ENCODE assay signal across 8 mouse cellular contexts in genomic region chr7:104314796-104315353, GRCm38 (mm10). TPM values are rescaled to one million over a fixed set of nuclear protein-coding genes. Genes with fewer than 3 reads are reported as not detected.
DNase-seq lines count a peak whose midpoint lies in the region; ATAC-seq and TF ChIP-seq lines count a peak whose summit lies in the region.

No protein-coding gene starts in this region.

- peak overlapping the region; percentile 100 for H3K27ac ChIP-seq in thymus, adult 2 months (ENCODE audit: control insufficient read depth, insufficient read depth, low read length)
- H3K27ac ChIP-seq in forebrain, postnatal 0 days (ENCODE audit: low read depth, low read length) = no peak overlapping the region
- H3K27ac ChIP-seq in intestine, postnatal 0 days (ENCODE audit: low read depth, low read length) = peak overlapping the region; percentile 75
- H3K27ac ChIP-seq in lung, embryonic 16.5 days (ENCODE audit: low read length) = no peak overlapping the region
- no peak overlapping the region for H3K27ac ChIP-seq in stomach, embryonic 14.5 days (ENCODE audit: low read length)

- no peak for TF ChIP-seq CTCF in thymus, adult 2 months (IDR thresholded peaks at IDR 0.05; ENCODE audit: borderline replicate concordance, control insufficient read depth, extremely low read depth, insufficient read depth, low read length, poor library complexity)
- TF ChIP-seq CTCF in forebrain, postnatal 0 days (IDR thresholded peaks at IDR 0.05; ENCODE audit: low read depth) = no peak
- TF ChIP-seq CTCF in intestine, postnatal 0 days (IDR thresholded peaks at IDR 0.05; ENCODE audit: low read depth) = no peak

- no peaks in the 10 kb centered on the region for H3K27me3 ChIP-seq in thymus, adult 2 months (ENCODE audit: control insufficient read depth, insufficient read depth, low read length)
- no peaks in the 10 kb centered on the region for H3K27me3 ChIP-seq in forebrain, postnatal 0 days (ENCODE audit: insufficient read depth, low read length)
- H3K27me3 ChIP-seq in intestine, postnatal 0 days (replicated peaks; ENCODE audit: control insufficient read depth, insufficient read depth, low read length) = no peaks in the 10 kb centered on the region
- H3K27me3 ChIP-seq in lung, embryonic 16.5 days (ENCODE audit: control insufficient read depth, insufficient read depth, low read depth, low read length) = no peaks in the 10 kb centered on the region
- H3K27me3 ChIP-seq in stomach, embryonic 14.5 days (ENCODE audit: control insufficient read depth, insufficient read depth, low read length) = no peaks in the 10 kb centered on the region

- H3K4me1 ChIP-seq in thymus, adult 2 months (replicated peaks; ENCODE audit: control insufficient read depth, insufficient read depth, low read length) = 0 out of 2 replicates have a peak, but pooled peaks cover 4% of the 10 kb centered on the region
- no peaks in the 10 kb centered on the region for H3K4me1 ChIP-seq in forebrain, postnatal 0 days (ENCODE audit: insufficient read depth)
- no peaks in the 10 kb centered on the region for H3K4me1 ChIP-seq in intestine, postnatal 0 days (replicated peaks; ENCODE audit: control insufficient read depth, insufficient read depth, low read length)
- H3K4me1 ChIP-seq in lung, embryonic 16.5 days (replicated peaks; ENCODE audit: control insufficient read depth, insufficient read depth, low read length) = no peaks in the 10 kb centered on the region
- no peaks in the 10 kb centered on the region for H3K4me1 ChIP-seq in stomach, embryonic 14.5 days (ENCODE audit: control insufficient read depth, insufficient read depth, low read length)

- ATAC-seq in forebrain, postnatal 0 days = peak; percentile 34; the same call in 1 of the 2 replicates
- ATAC-seq in intestine, postnatal 0 days = peak; percentile 85
- ATAC-seq in lung, embryonic 16.5 days (ENCODE audit: low read depth) = peak; percentile 77
- ATAC-seq in stomach, embryonic 14.5 days (ENCODE audit: insufficient number of reproducible peaks, insufficient read depth, low FRiP score, low read depth) = no peak

- no peak for TF ChIP-seq POLR2A in thymus, adult 2 months (IDR thresholded peaks at IDR 0.05; ENCODE audit: control insufficient read depth, extremely low read depth, insufficient read depth, low read length, poor library complexity)

- DNase-seq in thymus, adult 2 months = peak; percentile 11
- no peak for DNase-seq in thymus, adult 18-20 months
- DNase-seq in forebrain, postnatal 0 days = no peak
- DNase-seq in cerebellum, adult 11 months = no peak
- no peak for DNase-seq in cerebellum, adult 9-11 months

- 1% methylated on average over 15 of the region's 15 CpGs for whole genome bisulfite sequencing in thymus, adult 2 months
- 14% methylated on average over 15 of the region's 15 CpGs for WGBS in forebrain, postnatal 0 days
- WGBS in intestine, postnatal 0 days = 8% methylated on average over 15 of the region's 15 CpGs
- WGBS in lung, embryonic 16.5 days = 8% methylated on average over 15 of the region's 15 CpGs
- WGBS in stomach, embryonic 14.5 days = 11% methylated on average over 15 of the region's 15 CpGs

- H3K9ac ChIP-seq in forebrain, postnatal 0 days = no peak overlapping the region
- H3K9ac ChIP-seq in intestine, postnatal 0 days (ENCODE audit: low read depth, low read length) = peak overlapping the region; percentile 42
- H3K9ac ChIP-seq in lung, embryonic 16.5 days (ENCODE audit: low read length) = peak overlapping the region; percentile 56
- no peak overlapping the region for H3K9ac ChIP-seq in stomach, embryonic 14.5 days (replicated peaks; ENCODE audit: low read depth, low read length)

- H3K36me3 ChIP-seq in thymus, adult 2 months (ENCODE audit: control insufficient read depth, insufficient read depth, low read length) = no peaks in the 10 kb centered on the region
- no peaks in the 10 kb centered on the region for H3K36me3 ChIP-seq in forebrain, postnatal 0 days (ENCODE audit: insufficient read depth)
- no peaks in the 10 kb centered on the region for H3K36me3 ChIP-seq in intestine, postnatal 0 days (ENCODE audit: control insufficient read depth, insufficient read depth)
- H3K36me3 ChIP-seq in lung, embryonic 16.5 days (ENCODE audit: control insufficient read depth, insufficient read depth, low read length) = no peaks in the 10 kb centered on the region
- H3K36me3 ChIP-seq in stomach, embryonic 14.5 days (ENCODE audit: control insufficient read depth, insufficient read depth, low read length) = no peaks in the 10 kb centered on the region

- H3K9me3 ChIP-seq in forebrain, postnatal 0 days (ENCODE audit: low read length) = no peaks in the 10 kb centered on the region
- no peaks in the 10 kb centered on the region for H3K9me3 ChIP-seq in intestine, postnatal 0 days (ENCODE audit: control insufficient read depth)
- H3K9me3 ChIP-seq in lung, embryonic 16.5 days (ENCODE audit: control insufficient read depth, low read length) = no peaks in the 10 kb centered on the region
- no peaks in the 10 kb centered on the region for H3K9me3 ChIP-seq in stomach, embryonic 14.5 days (ENCODE audit: control insufficient read depth, low read depth, low read length)

- peak overlapping the region; percentile 98 for H3K4me3 ChIP-seq in thymus, adult 2 months (ENCODE audit: control insufficient read depth, insufficient read depth, low read length)
- H3K4me3 ChIP-seq in forebrain, postnatal 0 days (ENCODE audit: low read depth, low read length) = peak overlapping the region; percentile 8; the same call in 1 of the 2 replicates
- H3K4me3 ChIP-seq in intestine, postnatal 0 days (ENCODE audit: low read depth, low read length) = peak overlapping the region; percentile 55
- H3K4me3 ChIP-seq in lung, embryonic 16.5 days (ENCODE audit: low read length) = peak overlapping the region; percentile 56
- H3K4me3 ChIP-seq in stomach, embryonic 14.5 days (ENCODE audit: low read depth, low read length) = peak overlapping the region; percentile 31

- peak overlapping the region; percentile 18; the same call in 1 of the 2 replicates for H3K4me2 ChIP-seq in forebrain, postnatal 0 days (ENCODE audit: low read depth)
- H3K4me2 ChIP-seq in intestine, postnatal 0 days (replicated peaks; ENCODE audit: low read depth) = peak overlapping the region; percentile 61
- peak overlapping the region; percentile 57 for H3K4me2 ChIP-seq in lung, embryonic 16.5 days (ENCODE audit: low read depth, low read length)
- H3K4me2 ChIP-seq in stomach, embryonic 14.5 days (replicated peaks; ENCODE audit: low read depth, low read length) = peak overlapping the region; percentile 41

RNA-seq across cellular contexts. Expression of gene Trim12a, which starts 0.4 kb away (rescaled TPM):
- polyA plus RNA-seq in thymus, adult 2 months (2012; rRNA removed) = 15.2 and 26.9 TPM in 2 replicates
- total RNA-seq in forebrain, postnatal 0 days (2014; rRNA removed) = 0.69 and 4.1 TPM in 2 replicates
- polyA plus RNA-seq in forebrain, postnatal 0 days (2015; fragmentation: Nextera tagmentation; extraction: Ambion mirVana) = 1.4 and 1.7 TPM in 2 replicates
- polyA plus RNA-seq in intestine, postnatal 0 days (2015; fragmentation: Nextera tagmentation; extraction: Ambion mirVana) = 23.8 and 26.3 TPM in 2 replicates
- polyA plus RNA-seq in lung, embryonic 16.5 days (2015; fragmentation: Nextera tagmentation; extraction: Ambion mirVana) = 4.3 and 6.8 TPM in 2 replicates
- polyA plus RNA-seq in stomach, embryonic 14.5 days (2014; fragmentation: Nextera tagmentation; extraction: Ambion mirVana) = 6.2 and 7.1 TPM in 2 replicates

RNA-seq across cellular contexts. Expression of gene Trim34b, which starts 14.4 kb away (rescaled TPM):
- polyA plus RNA-seq in thymus, adult 2 months (2012; rRNA removed) = 6.4 and 10.6 TPM in 2 replicates
- not detected in 2 replicates for total RNA-seq in forebrain, postnatal 0 days (2014; rRNA removed)
- not detected in 2 replicates for polyA plus RNA-seq in forebrain, postnatal 0 days (2015; fragmentation: Nextera tagmentation; extraction: Ambion mirVana)
- polyA plus RNA-seq in intestine, postnatal 0 days (2015; fragmentation: Nextera tagmentation; extraction: Ambion mirVana) = 0.16 and 0.22 TPM in 2 replicates
- 0.15 TPM in 1 of 2 replicates, not detected in the other for polyA plus RNA-seq in lung, embryonic 16.5 days (2015; fragmentation: Nextera tagmentation; extraction: Ambion mirVana)
- not detected in 2 replicates for polyA plus RNA-seq in stomach, embryonic 14.5 days (2014; fragmentation: Nextera tagmentation; extraction: Ambion mirVana)

RNA-seq across cellular contexts. Expression of gene Trim5, which starts 27.0 kb away (rescaled TPM):
- polyA plus RNA-seq in thymus, adult 2 months (2012; rRNA removed) = 1.6 and 2.8 TPM in 2 replicates
- total RNA-seq in forebrain, postnatal 0 days (2014; rRNA removed) = 0.10 and 0.46 TPM in 2 replicates
- 0.06 and 0.16 TPM in 2 replicates for polyA plus RNA-seq in forebrain, postnatal 0 days (2015; fragmentation: Nextera tagmentation; extraction: Ambion mirVana)
- 1.6 TPM in 2 replicates for polyA plus RNA-seq in intestine, postnatal 0 days (2015; fragmentation: Nextera tagmentation; extraction: Ambion mirVana)
- 0.39 and 0.74 TPM in 2 replicates for polyA plus RNA-seq in lung, embryonic 16.5 days (2015; fragmentation: Nextera tagmentation; extraction: Ambion mirVana)
- 0.31 and 0.36 TPM in 2 replicates for polyA plus RNA-seq in stomach, embryonic 14.5 days (2014; fragmentation: Nextera tagmentation; extraction: Ambion mirVana)

RNA-seq across cellular contexts. Expression of gene Trim12c, which starts 38.3 kb away (rescaled TPM):
- polyA plus RNA-seq in thymus, adult 2 months (2012; rRNA removed) = 9.8 and 10.4 TPM in 2 replicates
- total RNA-seq in forebrain, postnatal 0 days (2014; rRNA removed) = 2.1 and 3.0 TPM in 2 replicates
- polyA plus RNA-seq in forebrain, postnatal 0 days (2015; fragmentation: Nextera tagmentation; extraction: Ambion mirVana) = 0.39 and 0.68 TPM in 2 replicates
- 4.8 and 5.0 TPM in 2 replicates for polyA plus RNA-seq in intestine, postnatal 0 days (2015; fragmentation: Nextera tagmentation; extraction: Ambion mirVana)
- 1.6 and 2.6 TPM in 2 replicates for polyA plus RNA-seq in lung, embryonic 16.5 days (2015; fragmentation: Nextera tagmentation; extraction: Ambion mirVana)
- 2.6 and 3.1 TPM in 2 replicates for polyA plus RNA-seq in stomach, embryonic 14.5 days (2014; fragmentation: Nextera tagmentation; extraction: Ambion mirVana)

RNA-seq across cellular contexts. Expression of gene Trim30b, which starts 54.8 kb away (rescaled TPM):
- polyA plus RNA-seq in thymus, adult 2 months (2012; rRNA removed) = 0.34 and 0.74 TPM in 2 replicates
- 0.10 TPM in 1 of 2 replicates, not detected in the other for total RNA-seq in forebrain, postnatal 0 days (2014; rRNA removed)
- 0.04 and 0.13 TPM in 2 replicates for polyA plus RNA-seq in forebrain, postnatal 0 days (2015; fragmentation: Nextera tagmentation; extraction: Ambion mirVana)
- polyA plus RNA-seq in intestine, postnatal 0 days (2015; fragmentation: Nextera tagmentation; extraction: Ambion mirVana) = 0.23 and 0.24 TPM in 2 replicates
- 0.09 and 0.10 TPM in 2 replicates for polyA plus RNA-seq in lung, embryonic 16.5 days (2015; fragmentation: Nextera tagmentation; extraction: Ambion mirVana)
- polyA plus RNA-seq in stomach, embryonic 14.5 days (2014; fragmentation: Nextera tagmentation; extraction: Ambion mirVana) = 0.11 and 0.22 TPM in 2 replicates

Comparison
In these comparisons a context has a peak if more than half of its experiments do, and no peak if none do; other contexts are left out.
1. H3K27ac ChIP-seq: peak in thymus, adult 2 months (single experiment) and intestine, postnatal 0 days (single experiment); none in forebrain, postnatal 0 days (single experiment), lung, embryonic 16.5 days (single experiment) and stomach, embryonic 14.5 days (single experiment).
2. H3K4me3 ChIP-seq: peak in every context shown above with its lines; median percentile 98 in thymus, adult 2 months; 56 in lung, embryonic 16.5 days; 55 in intestine, postnatal 0 days; 31 in stomach, embryonic 14.5 days; 8 in forebrain, postnatal 0 days.
3. H3K9ac ChIP-seq: peak in intestine, postnatal 0 days (single experiment) and lung, embryonic 16.5 days (single experiment); none in forebrain, postnatal 0 days (single experiment) and stomach, embryonic 14.5 days (single experiment).
4. Peak in every context shown above with its lines, with median percentiles within 50 percentile points of each other: H3K4me2 ChIP-seq.